Mouse (Mus musculus) embryo, embryonic 9.5 days (tissue): ENCODE measurements around the gene Cpt1c.

Experiments
- DNase-seq: peaks from one replicate; pipeline ENCODE4 v3.0.0-alpha.2; 2017; ENCODE audit errors: extremely low spot score

Cpt1c gene

DNA sequence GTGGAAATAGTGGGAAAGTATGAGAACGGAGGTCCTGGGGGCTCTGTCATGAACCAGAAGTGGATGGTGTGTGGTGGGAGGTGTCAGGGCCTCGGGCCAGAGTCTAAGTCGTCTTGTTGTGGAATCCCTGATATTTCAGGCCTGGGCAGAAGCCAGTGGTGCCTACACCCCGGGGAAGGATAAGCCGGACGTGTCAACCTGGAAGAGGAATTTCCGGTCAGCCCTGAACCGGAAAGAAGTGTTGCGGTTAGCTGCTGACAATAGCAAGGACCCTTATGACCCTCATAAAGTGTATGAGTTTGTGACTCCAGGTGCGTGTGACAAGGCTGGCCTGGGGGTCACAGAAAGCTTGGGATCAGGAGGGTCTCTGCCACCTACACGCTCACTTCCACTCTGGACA is 25.1 kb upstream of the Cpt1c start:
- no peak for DNase-seq

DNA sequence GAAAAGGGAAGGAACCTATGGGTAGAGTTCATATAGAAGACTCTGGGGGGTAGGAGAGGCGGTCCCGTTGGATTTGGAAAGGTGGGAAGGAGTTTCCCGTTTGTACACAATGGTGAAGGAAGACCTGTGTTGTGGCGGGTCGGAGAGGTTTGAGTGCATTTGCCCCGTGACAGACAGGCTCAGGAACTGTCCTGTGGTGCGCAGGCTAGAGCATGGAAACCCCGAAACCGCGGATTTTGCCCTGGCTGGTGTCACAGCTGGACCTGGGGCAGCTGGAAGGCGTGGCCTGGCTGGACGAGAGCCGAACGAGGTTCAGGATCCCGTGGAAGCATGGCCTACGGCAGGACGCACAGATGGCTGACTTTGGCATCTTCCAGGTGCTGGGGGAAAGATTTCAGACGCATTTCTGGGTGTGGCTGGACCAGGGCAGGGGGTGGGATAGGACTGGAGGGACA is 23.9 kb upstream of the Cpt1c start, which contains the start of gene Bcl2l12:
Bcl2l12 (minus strand) TSS at position 212 of the 455 bp plus-strand sequence.
- peak; percentile 50 for DNase-seq

DNA sequence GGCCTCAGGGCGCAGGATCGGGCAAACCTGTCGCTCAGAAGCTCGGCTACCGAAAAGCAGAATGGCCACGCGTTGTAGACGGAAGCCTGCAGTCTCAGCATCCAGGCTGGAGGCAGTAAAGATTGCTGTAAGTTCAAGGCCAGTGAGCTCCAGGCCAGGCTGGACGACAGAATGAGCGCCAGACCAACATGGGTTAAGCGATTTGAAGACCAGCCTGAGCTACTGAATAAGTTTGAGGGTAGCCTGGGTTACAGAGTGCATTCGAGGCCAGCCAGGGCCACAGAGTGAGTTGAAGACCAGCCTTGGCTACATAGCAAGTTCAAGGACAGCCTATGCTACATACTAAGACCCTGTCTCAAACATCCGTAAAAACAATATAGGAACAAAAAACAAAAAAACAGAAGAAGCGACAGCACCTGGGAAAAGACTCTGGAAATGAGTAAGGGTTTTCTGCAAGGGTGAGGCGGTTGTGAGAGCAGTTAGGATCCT is 23.3 kb upstream of the Cpt1c start:
- DNase-seq: no peak

DNA sequence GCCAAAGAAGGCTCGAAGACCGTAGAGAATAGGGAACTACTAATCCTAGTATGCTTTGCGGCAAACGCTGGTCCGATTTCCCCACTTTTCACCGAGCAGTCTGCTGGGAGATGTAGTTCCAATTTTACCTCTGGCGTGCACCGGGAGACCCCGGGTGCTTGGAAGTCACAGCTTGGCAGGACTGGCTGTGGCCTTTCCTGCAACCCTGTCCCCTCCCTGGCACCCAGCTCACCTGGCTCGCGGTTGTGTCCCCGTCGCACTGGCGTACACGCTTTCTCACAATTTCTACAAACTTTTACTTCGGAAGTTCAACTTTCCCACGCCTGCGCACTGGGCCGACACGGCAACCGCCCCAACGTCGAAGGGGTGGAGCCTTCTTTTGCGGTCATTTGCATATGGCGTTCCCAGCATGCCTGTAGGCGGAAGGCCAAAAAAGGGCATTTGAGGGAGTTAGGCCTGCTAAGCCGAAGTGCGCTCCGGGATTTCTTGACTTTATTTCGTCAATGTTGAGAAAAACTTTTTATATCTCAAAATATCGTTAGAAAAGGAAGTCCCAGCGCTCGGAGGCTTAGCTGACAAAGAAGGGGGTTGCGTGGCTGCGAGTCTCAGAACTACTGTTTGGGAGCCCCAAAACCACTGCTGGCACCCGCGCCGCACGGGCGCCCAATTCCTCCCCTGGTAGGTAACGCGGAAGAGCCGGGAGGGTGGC is 22.7 kb upstream of the Cpt1c start, which contains the start of gene Irf3:
Irf3 (plus strand) TSS at position 418 of the 709 bp plus-strand sequence.
- DNase-seq: peak; percentile 96

DNA sequence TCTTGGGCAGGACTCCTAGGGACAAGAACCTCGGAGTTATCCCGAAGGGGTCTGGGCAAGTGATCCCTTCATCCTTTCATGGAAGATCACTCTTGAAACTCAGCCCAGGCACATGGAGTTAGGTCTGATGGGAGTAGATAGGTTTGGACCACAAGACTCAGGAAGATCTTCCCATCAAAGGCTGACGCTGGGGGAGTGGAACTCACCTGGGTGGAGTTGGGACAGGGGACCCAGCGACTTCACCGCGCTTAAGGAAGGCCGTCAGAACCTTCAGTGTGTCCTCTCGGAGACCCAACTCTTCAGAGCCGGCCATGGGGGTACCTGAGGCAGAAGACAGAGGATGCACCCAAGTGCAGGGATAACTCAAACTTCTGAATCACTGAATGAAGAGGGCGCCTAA is 22.0 kb upstream of the Cpt1c start:
- no peak for DNase-seq

DNA sequence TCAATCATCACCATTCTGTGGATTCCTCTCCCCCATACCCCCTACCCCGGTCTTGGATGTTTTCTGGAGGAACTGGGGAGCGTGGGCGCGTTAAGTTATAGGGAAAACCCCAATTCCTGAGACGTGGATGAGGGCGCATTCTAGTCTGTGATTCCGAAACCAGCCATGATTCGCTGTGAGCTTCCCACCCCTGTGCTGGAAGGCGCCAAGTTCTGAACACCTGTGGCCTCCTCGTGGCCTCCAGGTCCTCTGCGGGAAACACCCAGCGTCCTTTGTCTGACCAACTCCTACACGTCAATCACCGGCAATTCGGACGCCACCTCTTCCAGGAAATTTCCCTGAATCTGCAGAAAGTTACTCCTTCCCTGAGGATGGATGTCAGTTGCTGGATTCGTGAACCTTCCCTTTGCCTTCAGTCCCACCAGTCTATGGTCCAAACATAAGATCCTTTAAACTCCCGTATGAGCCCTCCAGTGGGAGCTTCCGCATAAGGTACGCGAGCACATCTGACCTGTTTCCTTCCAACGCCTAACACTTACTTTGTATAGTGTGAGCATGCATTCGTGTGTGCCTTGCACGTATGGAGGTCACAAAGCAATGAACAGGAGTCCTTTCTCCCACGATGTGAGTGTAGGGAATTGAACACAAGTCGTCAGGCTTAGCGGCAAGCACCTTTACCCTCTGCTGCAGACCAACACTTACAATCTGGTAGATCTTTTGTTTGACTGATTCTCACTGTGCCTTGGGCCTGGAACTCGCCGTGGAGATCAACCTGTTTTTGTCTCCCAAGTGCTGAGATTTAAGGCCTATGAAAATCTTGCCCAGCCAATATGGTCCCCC is 12.4 kb upstream of the Cpt1c start:
- no peak for DNase-seq

DNA sequence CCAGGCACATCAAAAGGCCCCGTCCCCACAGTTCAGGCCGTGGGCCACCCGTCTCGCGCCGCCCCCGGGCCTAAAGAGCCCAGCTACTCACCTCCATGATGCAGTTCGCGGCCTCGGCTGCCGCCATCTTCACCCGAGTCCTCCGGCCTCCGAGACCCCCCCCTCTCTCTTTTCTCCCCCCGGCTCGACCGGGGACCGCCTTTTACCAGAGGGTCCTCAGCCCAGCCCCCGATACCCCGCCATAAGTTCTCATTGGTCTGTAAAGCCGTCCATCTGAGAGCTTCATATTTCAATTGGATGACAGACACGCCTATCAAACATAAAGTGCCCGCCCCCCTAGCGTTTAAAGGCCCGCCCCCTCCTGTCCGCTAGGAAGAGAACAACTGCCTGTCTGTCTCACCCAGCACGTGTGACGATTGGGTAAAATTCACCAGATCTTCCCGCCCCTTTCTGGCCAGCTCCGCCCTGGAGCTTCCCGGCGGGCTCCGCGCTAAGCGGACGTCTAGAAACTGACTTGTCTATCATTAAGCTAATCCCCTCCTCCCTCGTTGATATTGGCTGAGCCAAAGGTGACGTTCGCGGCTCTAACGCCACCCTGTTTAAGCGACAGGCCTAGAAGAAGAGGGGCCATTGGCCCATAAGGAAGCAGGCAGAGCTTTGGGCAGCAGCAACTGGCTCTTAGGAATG is 11.7 kb upstream of the Cpt1c start, which contains the start of gene Prmt1:
Prmt1 (minus strand) TSS at position 377 of the 687 bp plus-strand sequence.
- DNase-seq: peak; percentile 98

DNA sequence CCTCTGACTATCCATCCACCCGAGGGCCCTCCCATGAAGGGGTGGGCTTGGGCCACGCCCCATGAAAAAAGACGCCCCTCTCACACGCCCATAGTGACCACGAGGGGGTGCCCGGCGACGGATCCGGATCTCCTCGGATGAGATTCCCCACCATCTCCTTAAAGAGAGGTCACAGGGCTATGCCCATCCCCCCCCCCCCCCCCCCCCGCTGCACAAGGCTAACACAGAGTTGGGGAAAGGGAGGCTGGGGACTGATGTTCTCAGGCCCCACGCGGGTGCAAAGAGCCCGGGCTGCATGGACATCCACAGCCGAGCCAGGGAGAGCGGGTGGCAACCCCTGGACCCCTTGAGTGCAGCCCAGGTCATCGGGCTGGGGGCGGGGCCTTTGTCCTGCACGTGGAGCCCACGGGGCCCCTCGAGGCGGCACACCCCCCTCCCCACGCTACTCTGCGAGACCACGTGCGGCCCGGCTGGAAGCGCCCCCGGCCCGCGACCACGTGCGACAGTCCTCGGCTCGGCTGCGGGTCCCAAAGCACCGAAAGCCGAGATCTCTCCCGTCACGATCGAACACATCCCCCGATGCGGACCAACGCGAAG is 11.0 kb upstream of the Cpt1c start:
- DNase-seq: peak; percentile 93

DNA sequence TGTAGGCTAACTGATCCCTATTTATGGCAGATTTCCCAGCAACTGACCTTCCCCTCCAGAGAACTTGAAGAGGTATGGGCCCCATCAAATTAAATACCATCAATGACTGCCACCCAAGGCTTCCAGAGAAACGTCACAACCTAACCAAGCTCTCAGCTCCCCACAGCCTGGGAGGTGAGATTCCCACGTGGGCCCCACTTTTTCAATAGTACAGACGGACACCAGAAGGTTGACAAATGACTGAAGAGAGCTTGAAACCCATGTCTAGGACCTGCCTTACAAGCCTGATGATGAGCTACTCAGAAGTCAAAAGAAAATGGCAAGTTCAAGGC is 10.1 kb upstream of the Cpt1c start:
- DNase-seq: no peak

DNA sequence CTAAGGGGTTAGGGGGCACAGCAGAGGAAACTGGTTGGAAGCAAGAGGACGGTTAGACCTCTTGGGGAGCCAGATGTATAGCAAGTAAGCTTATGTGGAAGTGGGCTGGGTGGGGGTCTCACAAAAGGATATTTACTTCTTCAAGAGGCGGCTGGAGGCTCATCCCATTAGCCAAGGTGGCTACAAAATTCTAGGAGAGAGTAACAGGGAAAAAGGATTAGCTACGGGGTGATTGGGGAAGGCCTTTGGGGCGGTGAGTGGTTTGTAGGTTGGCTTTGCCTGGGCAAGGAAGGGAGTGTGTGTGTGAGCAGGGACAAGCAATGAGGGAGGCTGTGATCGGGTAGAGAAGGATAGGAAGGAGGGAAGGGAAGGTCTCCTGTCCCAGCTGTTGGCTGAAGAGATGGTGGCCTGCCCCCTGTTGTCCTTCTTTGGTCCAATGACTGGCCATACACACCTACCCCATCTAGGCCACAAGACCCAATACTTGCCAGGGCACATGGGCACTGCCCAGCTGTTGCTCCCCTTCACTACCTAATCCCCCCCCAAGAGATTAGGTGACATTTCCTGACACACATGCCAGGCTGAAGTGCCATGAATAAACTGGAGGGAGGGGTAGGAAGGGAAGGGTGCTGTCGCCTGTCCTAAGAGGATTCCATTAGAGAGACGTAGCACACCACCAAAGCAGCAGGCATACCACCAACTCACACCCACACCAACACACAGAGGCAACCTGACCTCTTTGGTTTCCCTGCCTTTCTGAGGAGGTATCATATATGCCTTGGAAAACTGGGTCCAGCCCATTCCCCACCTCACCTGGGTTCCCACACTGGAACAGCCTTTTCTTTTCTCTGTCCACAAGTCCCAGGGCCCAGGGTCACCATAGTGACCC is 9.5 kb upstream of the Cpt1c start:
- no peak for DNase-seq

DNA sequence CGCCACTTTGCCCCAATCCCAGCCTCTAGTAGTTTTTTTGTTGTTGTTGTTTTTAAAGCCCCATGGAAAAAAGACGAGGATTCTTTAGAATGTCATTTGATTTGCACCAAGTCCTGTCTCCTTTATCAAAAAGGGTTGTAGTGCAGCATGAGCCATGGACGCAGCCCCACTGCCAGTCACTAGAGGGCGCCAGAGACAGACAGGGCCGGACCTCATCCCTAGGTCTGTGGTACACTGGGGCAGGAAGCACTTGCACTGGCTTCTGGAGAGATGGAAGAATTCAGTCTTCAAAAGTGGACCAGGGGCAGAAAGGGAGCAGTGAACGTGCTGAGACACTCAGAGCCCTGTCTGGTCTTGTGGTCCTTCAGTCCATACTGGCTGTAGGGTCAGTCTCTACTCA is 8.4 kb upstream of the Cpt1c start:
- DNase-seq: peak; percentile 84

DNA sequence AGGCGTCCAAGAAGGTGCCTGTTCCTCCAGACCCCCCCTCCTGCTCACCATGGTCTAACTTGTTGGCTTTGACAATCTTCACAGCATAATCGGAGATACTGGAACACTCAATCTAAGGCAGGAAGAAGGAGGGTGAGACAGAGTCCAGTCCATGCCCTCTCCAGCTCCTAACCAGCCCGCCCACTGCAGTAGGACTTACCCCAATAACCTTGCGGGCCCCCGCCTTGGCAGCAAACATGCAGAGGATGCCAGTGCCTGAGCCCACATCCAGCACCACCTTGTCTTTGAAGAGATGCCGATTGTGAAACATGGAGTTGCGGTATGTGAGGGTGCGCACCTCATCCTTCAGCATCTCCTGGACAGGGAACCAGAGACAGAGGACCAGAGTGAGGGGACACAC is 6.9 kb upstream of the Cpt1c start:
- DNase-seq: no peak

DNA sequence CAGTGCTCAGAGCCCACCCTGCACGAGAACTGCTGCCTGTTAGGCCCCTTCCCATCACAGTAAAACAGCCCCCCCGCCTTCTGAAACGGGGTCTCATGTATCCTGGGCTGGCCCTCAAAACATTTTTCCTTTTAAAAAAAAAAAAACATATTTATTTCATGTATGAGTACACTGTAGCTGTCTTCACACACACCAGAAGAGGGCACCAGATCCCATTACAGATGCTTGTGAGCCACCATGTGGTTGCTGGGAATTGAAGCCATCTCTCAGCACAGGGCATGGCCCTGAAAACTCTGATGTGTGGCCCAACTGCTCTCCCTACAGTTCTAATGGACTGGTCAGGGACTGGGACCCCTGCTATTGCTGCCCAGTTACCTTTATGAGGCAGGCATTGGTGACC is 3.6 kb upstream of the Cpt1c start:
- DNase-seq: no peak

DNA sequence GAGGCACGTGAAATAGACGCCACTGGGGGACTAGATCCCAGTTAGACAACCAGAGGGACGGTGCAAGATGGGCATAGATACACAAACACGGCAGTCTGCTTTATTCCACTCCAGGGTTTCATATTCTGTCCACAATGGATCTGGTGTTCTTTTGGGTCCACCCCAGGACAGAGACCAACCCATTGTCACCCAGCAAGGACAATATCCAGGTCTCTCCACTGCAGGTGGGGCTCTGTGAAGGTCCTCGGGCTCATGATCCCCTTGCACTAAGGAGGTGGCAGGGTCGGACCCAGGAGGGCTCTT is 417 bp upstream of the Cpt1c start:
- no peak for DNase-seq

DNA sequence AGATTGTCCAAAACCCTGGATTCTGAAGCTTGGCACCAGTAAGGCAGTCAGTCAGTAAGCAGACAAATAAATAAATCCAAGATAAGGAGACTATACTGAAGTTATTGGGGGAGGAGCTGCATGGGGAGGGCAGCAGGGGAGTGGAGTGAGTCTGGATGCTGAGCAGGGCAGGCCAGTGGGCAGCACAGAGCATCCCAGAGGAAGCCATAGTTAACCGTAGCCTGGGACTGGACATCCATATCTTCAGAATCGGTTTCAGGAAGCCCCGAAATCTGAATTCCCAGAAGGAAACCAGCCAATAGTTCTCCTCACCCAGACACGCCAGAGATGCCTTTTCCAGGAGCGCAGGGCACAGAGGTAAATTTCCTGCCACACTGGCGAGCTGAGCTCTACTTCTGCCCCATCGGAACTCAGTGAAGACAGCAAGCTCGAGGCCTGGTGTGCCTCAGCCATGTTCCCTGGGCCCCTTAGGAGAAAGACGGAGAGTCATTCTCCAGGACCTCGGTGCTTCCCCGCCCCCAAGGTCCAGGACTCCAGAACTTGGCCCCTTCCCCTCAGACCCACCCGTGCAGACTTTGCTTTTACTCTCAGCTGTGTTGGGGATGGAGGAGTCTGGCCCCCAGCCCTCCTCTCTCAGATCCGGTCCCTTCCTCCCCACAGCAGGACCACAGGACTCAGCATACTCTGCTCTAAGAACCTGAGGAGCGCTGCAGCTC is 1.1 kb downstream of the Cpt1c start:
- no peak for DNase-seq

DNA sequence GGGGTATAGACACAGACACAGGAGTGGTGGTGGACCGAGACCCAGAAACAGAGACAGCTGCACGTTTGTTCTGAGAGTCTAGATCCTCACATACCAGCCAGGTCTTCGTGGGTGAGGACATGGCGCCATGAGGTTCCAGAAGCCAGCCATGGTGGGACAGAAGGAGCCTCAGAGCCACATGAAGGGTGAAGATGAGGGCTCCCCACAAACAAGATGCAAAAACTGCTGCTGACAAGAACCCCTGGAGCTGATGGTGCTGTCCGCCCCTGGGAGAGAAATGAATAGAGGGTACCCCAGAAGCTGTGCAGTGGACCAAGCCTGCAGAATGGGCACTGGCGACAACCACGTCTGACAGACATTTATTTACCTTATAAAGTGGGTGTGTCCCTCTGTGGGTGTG is 3.5 kb downstream of the Cpt1c start:
- no peak for DNase-seq

DNA sequence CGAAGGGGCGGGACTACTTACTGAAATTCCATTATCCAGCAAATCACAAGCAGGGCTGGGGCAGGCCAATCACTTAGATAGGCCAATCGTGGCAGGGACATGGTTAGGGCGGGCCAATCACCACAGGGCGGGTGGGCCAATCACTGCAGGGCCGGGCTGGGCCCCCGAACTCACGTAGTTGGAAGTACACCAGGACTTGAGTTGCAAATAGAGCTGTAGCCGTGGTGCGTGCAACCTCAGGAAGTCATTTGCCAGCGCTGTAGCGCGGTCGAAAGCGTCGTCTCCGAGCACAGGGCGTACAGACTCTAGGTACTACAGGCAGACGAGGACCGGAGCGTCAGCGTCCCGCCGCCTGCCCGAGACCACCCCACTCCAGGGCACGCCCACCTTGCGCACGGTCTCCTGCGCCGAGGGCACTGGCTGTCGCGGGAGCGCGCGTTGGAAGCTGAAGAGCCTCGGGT is 4.4 kb downstream of the Cpt1c start:
- peak; percentile 94 for DNase-seq

DNA sequence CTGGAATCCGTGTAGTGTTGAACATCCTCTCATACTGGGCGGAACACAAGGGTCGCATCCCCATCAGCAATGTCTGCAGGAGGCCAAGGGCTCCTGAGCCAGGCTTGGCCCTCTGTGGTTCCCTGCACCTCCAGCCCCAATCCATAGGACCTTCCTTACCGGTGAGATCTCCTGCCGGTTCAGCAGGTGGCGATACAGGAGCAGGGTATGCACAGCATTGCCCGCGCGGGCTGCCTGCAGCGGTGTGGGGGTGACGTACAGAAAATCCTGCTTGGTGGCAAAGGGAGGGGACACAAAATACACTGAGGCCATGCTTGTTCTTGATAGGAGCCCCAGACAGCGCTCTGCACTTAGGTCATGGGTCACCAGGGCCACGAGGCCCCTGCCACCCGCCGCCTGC is 8.0 kb downstream of the Cpt1c start:
- DNase-seq: no peak

DNA sequence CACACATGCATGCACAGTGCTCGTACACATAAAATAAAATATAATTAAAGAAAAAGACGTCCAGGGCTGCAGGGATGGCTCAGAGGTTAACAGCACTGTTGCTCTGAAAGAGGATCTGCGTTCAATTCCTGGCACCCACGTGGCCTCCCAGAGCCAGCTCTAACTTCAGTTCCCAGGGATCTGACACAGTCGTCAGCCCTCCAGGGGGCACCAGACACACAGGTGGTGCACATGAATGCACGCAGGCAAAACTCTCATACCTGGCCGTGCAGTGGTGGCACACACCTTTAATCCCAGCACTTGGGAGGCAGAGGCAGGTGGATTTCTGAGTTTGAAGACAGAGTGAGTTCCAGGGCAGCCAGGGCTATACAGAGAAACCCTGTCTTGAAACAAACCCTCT is 8.7 kb downstream of the Cpt1c start:
- DNase-seq: no peak

DNA sequence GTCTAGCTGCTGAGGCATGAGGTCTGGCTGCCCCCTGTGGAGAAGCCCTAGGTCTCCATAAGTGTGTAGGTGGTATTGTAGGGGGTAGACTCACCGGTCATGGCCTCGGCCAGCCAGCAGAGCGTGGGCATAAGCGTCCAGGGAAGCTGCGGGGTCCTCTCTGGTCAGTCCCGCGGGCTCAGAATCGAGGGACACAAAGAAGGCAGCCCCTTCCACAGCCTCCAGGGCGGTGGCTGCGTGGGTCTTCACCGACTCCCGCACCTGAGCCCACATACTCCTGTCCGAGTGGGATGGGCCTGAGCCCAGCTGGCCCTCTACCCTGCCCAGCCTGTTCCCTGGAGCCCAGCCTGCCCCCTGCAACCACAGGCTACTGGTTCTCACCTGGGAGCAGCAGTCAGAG is 9.7 kb downstream of the Cpt1c start:
- DNase-seq: no peak
